In genomic region chr16:32532878-32533826, GRCm38 (mm10) we compare ENCODE assay signal across 25 mouse cellular contexts. TPM values are rescaled to one million over a fixed set of nuclear protein-coding genes. Genes with fewer than 3 reads are reported as not detected.
DNase-seq lines count a peak whose midpoint lies in the region; ATAC-seq and TF ChIP-seq lines count a peak whose summit lies in the region.
"Had no signal": no experiment of that assay in that cellular context is flagged by ENCODE, and none has a peak within 500 bp of the region (broad histone marks: within the 10 kb centered on the region; RNA-seq: fewer than 3 reads in every experiment).

No protein-coding gene starts in this region.

- H3K4me3 ChIP-seq in liver, embryonic 15.5 days (replicated peaks) = no peak overlapping the region
- H3K4me3 ChIP-seq in CH12.LX (replicated peaks in 1 of 3; ENCODE audit: low read depth in 2 of 3, low read length in 2 of 3, poor library complexity in 1 of 3) = no peak overlapping the region
- H3K4me3 ChIP-seq: embryonic facial prominence, embryonic 13.5 days; gastrocnemius, adult 2 months; heart, embryonic 15.5 days; hindbrain, embryonic 12.5 days; limb, embryonic 15.5 days; myocyte; neural tube, embryonic 15.5 days; stomach, embryonic 15.5 days had no signal

- H3K9me3 ChIP-seq in liver, embryonic 15.5 days (replicated peaks) = no peaks in the 10 kb centered on the region
- peaks cover 6% of the 10 kb centered on the region for H3K9me3 ChIP-seq in CH12.LX (replicated peaks; ENCODE audit: low read length)
- H3K9me3 ChIP-seq: embryonic facial prominence, embryonic 13.5 days; heart, embryonic 15.5 days; hindbrain, embryonic 12.5 days; limb, embryonic 15.5 days; neural tube, embryonic 15.5 days; stomach, embryonic 15.5 days had no signal

- no peak for TF ChIP-seq POLR2A in CH12.LX (IDR thresholded peaks at IDR 0.05; ENCODE audit: low read depth, low read length)
- no peak for TF ChIP-seq POLR2A in brain, embryonic 14.5 days (IDR thresholded peaks at IDR 0.05; ENCODE audit: borderline replicate concordance, extremely low read depth, insufficient read depth, insufficient read length, poor library complexity, severe bottlenecking)

- peaks cover 52% of the 10 kb centered on the region for H3K4me1 ChIP-seq in liver, embryonic 15.5 days (replicated peaks)
- H3K4me1 ChIP-seq in CH12.LX (ENCODE audit: control insufficient read depth in 1 of 2, insufficient read depth in 2 of 2) = peaks cover 3 to 33% of the 10 kb centered on the region in 2 experiments; a peak in 3 of 4 replicates
- H3K4me1 ChIP-seq: embryonic facial prominence, embryonic 13.5 days; stomach, embryonic 15.5 days had no signal

- no peak overlapping the region for H3K4me2 ChIP-seq in liver, embryonic 15.5 days
- H3K4me2 ChIP-seq in CH12.LX (ENCODE audit: insufficient read depth, low read depth, poor library complexity, severe bottlenecking) = peak overlapping the region; percentile 13; the same call in 1 of the 2 replicates
- H3K4me2 ChIP-seq: embryonic facial prominence, embryonic 13.5 days; heart, embryonic 15.5 days; hindbrain, embryonic 12.5 days; limb, embryonic 15.5 days; neural tube, embryonic 15.5 days; stomach, embryonic 15.5 days had no signal

- TF ChIP-seq RAD21 in CH12.LX (IDR thresholded peaks at IDR 0.05; ENCODE audit: low read depth, low read length) = no peak

- H3K36me3 ChIP-seq in liver, embryonic 15.5 days (replicated peaks) = no peaks in the 10 kb centered on the region
- H3K36me3 ChIP-seq in CH12.LX (replicated peaks in 1 of 2; ENCODE audit: control insufficient read depth in 1 of 2, insufficient read depth in 1 of 2, low read length in 1 of 2) = no peaks in the 10 kb centered on the region
- H3K36me3 ChIP-seq: embryonic facial prominence, embryonic 13.5 days; heart, embryonic 15.5 days; hindbrain, embryonic 12.5 days; limb, embryonic 15.5 days; neural tube, embryonic 15.5 days; stomach, embryonic 15.5 days had no signal

- dilution Hi-C loops in CH12.LX (cut with MboI; ENCODE audit: extremely low pct_ligation_motif_present, extremely low pct_unique_long_range_greater_than_20kb, low sequenced_read_pairs) = no loop called here

- no peak overlapping the region for H3K9ac ChIP-seq in liver, embryonic 15.5 days
- H3K9ac ChIP-seq in CH12.LX (ENCODE audit: insufficient read depth, low read depth) = no peak overlapping the region
- H3K9ac ChIP-seq: embryonic facial prominence, embryonic 13.5 days; heart, embryonic 15.5 days; hindbrain, embryonic 12.5 days; limb, embryonic 15.5 days; neural tube, embryonic 15.5 days; stomach, embryonic 15.5 days had no signal

- TF ChIP-seq EP300 in CH12.LX (IDR thresholded peaks at IDR 0.05; ENCODE audit: low read length) = no peak

- H3K27ac ChIP-seq in liver, embryonic 15.5 days (replicated peaks) = peak overlapping the region; percentile 19; the same call in 1 of the 2 replicates
- H3K27ac ChIP-seq in CH12.LX (ENCODE audit: insufficient read depth, low read depth) = no peak overlapping the region
- H3K27ac ChIP-seq: embryonic facial prominence, embryonic 13.5 days; gastrocnemius, adult 2 months; heart, embryonic 15.5 days; hindbrain, embryonic 12.5 days; limb, embryonic 15.5 days; macrophage; neural tube, embryonic 15.5 days; stomach, embryonic 15.5 days had no signal

- H3K27me3 ChIP-seq in liver, embryonic 15.5 days = 0 out of 2 replicates have a peak, but pooled peaks cover 6% of the 10 kb centered on the region
- H3K27me3 ChIP-seq in CH12.LX (replicated peaks) = no peaks in the 10 kb centered on the region
- H3K27me3 ChIP-seq: embryonic facial prominence, embryonic 13.5 days; heart, embryonic 15.5 days; hindbrain, embryonic 12.5 days; limb, embryonic 15.5 days; neural tube, embryonic 15.5 days; stomach, embryonic 15.5 days had no signal

- DNase-seq in liver (no peak), CH12.LX (ENCODE audit: extremely low read depth) (no peak)
- peak; percentile 50 for DNase-seq in brain, embryonic 14.5 days (ENCODE audit: low read depth)
- no peak for DNase-seq in layer of hippocampus, adult 9-11 months
- no peak for DNase-seq in yolk sac, embryonic 10.5 days (ENCODE audit: low spot score)
- DNase-seq: cerebellum, adult 9-11 months; gastrocnemius, adult 2 months; heart, adult 18-20 months; kidney, adult 9 months; lung, adult 18-20 months had no signal

- no peaks in the 10 kb centered on the region for H3K79me2 ChIP-seq in CH12.LX (replicated peaks; ENCODE audit: control insufficient read depth, extremely low read depth, insufficient read depth, poor library complexity, severe bottlenecking)

- in situ Hi-C loops in CH12.LX (cut with MboI; ENCODE audit: low pct_ligation_motif_present, low pct_unique_long_range_greater_than_20kb, low sequenced_read_pairs) = no loop called here

- ATAC-seq in liver, embryonic 15.5 days (ENCODE audit: insufficient read depth) = no peak
- ATAC-seq in granulocyte monocyte progenitor cell, adult 5-6 weeks (replicated peaks; ENCODE audit: poor library complexity, severe bottlenecking) = peak; percentile 87
- ATAC-seq: CD4-positive, CD25-positive, alpha-beta regulatory T cell, adult 4 months had no signal

- no peak for TF ChIP-seq CTCF in CH12.LX (conservative IDR thresholded peaks at IDR 0.05 in 1 of 2, IDR thresholded peaks at IDR 0.05 in 1 of 2; ENCODE audit: low read depth in 2 of 2, low read length in 2 of 2)
- no peak for TF ChIP-seq CTCF in brain, embryonic 14.5 days (IDR thresholded peaks at IDR 0.05; ENCODE audit: borderline replicate concordance, extremely low read depth, insufficient read depth, insufficient read length)

- 67% methylated on average over 18 of the region's 18 CpGs for WGBS in liver, embryonic 15.5 days (ENCODE audit: insufficient replicate concordance)

TF ChIP-seq in CH12.LX, 34 proteins besides CTCF, POLR2A, EP300 and RAD21:
- TF ChIP-seq ZNF384 (IDR thresholded peaks at IDR 0.05; ENCODE audit: low read depth, low read length) (peak; percentile 67), CHD2 (IDR thresholded peaks at IDR 0.05; ENCODE audit: low read length) (no peak), IRF4 (IDR thresholded peaks at IDR 0.05; ENCODE audit: low read depth, low read length) (0 out of 2 replicates have a peak, but pooled peaks have one; percentile 8)

RNA-seq across cellular contexts. Expression of gene Zdhhc19, which starts 37.1 kb away (rescaled TPM):
- not detected in 2 replicates for polyA plus RNA-seq in liver, embryonic 15.5 days (2015; fragmentation: Nextera tagmentation; extraction: Ambion mirVana)
- not detected in 2 replicates for total RNA-seq in CH12.LX (2012; rRNA removed)
- total RNA-seq in CH12.LX (2014; rRNA removed) = not detected in 2 replicates
- not detected in 2 replicates for polyA plus RNA-seq in CH12.LX (2012; ENCODE audit: insufficient read length, low read depth)
- polyA plus RNA-seq in brain, embryonic 14.5 days (2012; rRNA removed) = 0.15 TPM in 1 of 2 replicates, not detected in the other
- total RNA-seq in granulocyte monocyte progenitor cell, adult 5-6 weeks (2014; fragmentation: Nextera tagmentation) = not detected in 2 replicates
- not detected in 2 replicates for total RNA-seq in granulocyte monocyte progenitor cell, adult 5-6 weeks (2017)
- total RNA-seq: adrenal gland, adult 18-20 months; gastrocnemius, adult 2 months; heart, adult 18-20 months; layer of hippocampus, postnatal 25 days; left cerebral cortex, postnatal 25 days had no signal
- polyA plus RNA-seq: CD4-positive, CD25-positive, alpha-beta regulatory T cell, adult 4 months; embryonic facial prominence, embryonic 13.5 days; heart, embryonic 15.5 days; hindbrain, embryonic 12.5 days; limb, embryonic 15.5 days; macrophage; myocyte; neural tube, embryonic 15.5 days; thymus, postnatal 0 days had no signal

RNA-seq across cellular contexts. Expression of gene Slc51a, which starts 45.5 kb away (rescaled TPM):
- 0.37 and 0.56 TPM in 2 replicates for polyA plus RNA-seq in liver, embryonic 15.5 days (2015; fragmentation: Nextera tagmentation; extraction: Ambion mirVana)
- total RNA-seq in CH12.LX (2012; rRNA removed) (0.08 and 0.21 TPM in 2 replicates), CH12.LX (2014; rRNA removed) (not detected in 2 replicates)
- polyA plus RNA-seq in CH12.LX (2012; ENCODE audit: insufficient read length, low read depth) = 0.17 TPM in 1 of 2 replicates, not detected in the other
- polyA plus RNA-seq in brain, embryonic 14.5 days (2012; rRNA removed) = 0.04 and 0.06 TPM in 2 replicates
- total RNA-seq in granulocyte monocyte progenitor cell, adult 5-6 weeks (2014; fragmentation: Nextera tagmentation) = not detected in 2 replicates
- 0.05 and 0.30 TPM in 2 replicates for total RNA-seq in granulocyte monocyte progenitor cell, adult 5-6 weeks (2017)
- total RNA-seq: adrenal gland, adult 18-20 months; gastrocnemius, adult 2 months; layer of hippocampus, postnatal 25 days; left cerebral cortex, postnatal 25 days had no signal
- polyA plus RNA-seq: CD4-positive, CD25-positive, alpha-beta regulatory T cell, adult 4 months had no signal
